Mouse (Mus musculus): ENCODE results near the gene Frat2. TPM values are rescaled to one million over a fixed set of nuclear protein-coding genes. Genes with fewer than 3 reads are reported as not detected.
"Not testable (repeated sequence)": the region's sequence is repeated elsewhere in the genome, so short reads cannot be mapped to it uniquely, and the experiment has no call there.

The Frat2 gene
- polyA plus RNA-seq, 1 experiment from 2014 or later = 2.8 TPM

DNA sequence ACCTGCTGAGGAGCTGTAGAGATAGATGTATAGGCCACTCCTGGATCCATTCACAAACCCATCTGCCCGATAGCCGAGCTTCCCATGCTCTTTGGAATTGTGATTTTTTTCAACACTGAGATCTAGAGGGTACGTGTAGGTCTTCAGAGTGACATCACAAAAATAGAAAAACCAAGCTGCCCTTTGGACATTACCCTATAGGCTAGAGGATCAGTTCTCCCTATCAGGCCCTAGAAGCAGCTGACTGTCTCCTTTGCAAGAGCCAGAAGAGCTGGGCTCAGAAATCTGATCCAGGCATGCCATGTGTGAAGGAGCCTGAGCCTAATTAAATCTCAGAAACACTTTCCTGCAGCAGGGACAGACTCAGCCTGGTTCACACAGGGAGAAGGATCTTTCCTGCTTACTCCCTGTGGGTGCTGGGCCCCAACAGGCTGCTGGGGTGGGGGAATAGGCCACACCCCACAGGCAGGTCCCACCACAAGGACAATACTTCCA lies 9.9 kb upstream of the Frat2 start:
- peak; percentile 24; the same call in 1 of the 2 replicates for ATAC-seq (ENCODE audit: low FRiP score, low read depth)
- peaks cover 17% of the 10 kb centered on the region for H3K36me3 ChIP-seq
- H3K27me3 ChIP-seq = no peaks in the 10 kb centered on the region
- no peak overlapping the region for H3K4me2 ChIP-seq (replicated peaks)
- peaks cover 6% of the 10 kb centered on the region for H3K4me1 ChIP-seq
- no peak overlapping the region for H3K4me3 ChIP-seq
- no peak overlapping the region; the same call in 1 of the 2 replicates for H3K27ac ChIP-seq
- H3K9ac ChIP-seq = no peak overlapping the region
- H3K9me3 ChIP-seq = no peaks in the 10 kb centered on the region
- 70% methylated on average over 3 of the region's 3 CpGs for WGBS

DNA sequence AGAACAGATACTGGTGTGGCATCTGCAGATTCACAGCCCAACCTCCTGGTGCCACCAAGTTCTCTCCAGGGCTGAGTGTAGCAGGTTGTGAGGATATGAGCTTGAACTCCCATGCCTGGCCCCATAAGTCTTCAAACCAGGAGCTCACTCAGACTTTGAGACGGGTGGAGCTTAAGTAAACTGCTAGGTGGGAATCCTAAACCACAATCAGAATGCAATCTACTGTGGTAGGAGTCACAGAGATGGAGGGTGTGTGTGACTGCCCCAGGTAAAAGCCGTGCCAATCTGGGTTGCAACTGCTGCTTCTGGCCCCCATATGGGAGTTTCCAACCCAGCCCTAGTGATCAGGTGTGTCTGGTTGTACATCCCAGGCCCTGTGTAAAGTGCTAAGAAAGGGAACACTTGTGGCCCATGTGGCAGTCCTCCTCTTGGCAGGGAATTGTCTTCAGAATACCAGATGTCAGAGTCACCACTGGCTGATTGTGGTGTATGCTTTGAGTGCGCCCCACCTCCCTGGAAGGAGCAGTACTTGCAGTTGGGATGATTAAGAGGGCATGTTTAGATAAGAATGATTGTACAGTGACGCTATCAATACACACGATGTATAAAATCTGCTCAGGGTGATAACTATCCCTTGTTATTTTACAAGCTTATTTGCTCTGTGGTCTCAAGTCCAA lies 9.3 kb upstream of the Frat2 start:
- ATAC-seq (ENCODE audit: low FRiP score, low read depth) = no peak
- H3K4me3 ChIP-seq = no peak overlapping the region
- H3K27ac ChIP-seq = no peak overlapping the region
- no peaks in the 10 kb centered on the region for H3K27me3 ChIP-seq
- no peak overlapping the region for H3K9ac ChIP-seq
- H3K4me2 ChIP-seq (replicated peaks) = no peak overlapping the region
- WGBS = 76% methylated on average over 5 of the region's 5 CpGs
- H3K36me3 ChIP-seq = peaks cover 10% of the 10 kb centered on the region
- H3K4me1 ChIP-seq = peaks cover 6% of the 10 kb centered on the region
- no peaks in the 10 kb centered on the region for H3K9me3 ChIP-seq

DNA sequence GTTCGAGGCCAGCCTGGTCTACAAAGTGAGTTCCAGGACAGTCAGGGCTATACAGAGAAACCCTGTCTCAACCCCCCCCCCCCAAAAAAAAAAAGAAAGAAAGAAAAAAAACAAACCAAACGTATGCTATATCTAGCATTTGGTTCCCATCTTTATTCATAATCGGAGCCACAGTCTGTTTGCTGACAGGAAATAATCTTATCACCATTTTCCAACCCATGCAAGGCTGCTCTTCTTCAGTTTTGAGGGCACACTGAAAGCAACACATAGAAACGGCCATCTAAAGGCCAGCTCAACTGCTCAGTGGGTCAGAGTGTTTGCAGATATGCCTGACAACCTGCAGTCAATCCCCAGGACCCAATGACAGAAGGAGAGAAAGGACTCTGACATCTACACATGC lies 4.5 kb upstream of the Frat2 start:
- H3K4me1 ChIP-seq = peaks cover 20% of the 10 kb centered on the region
- no peak for ATAC-seq (ENCODE audit: low FRiP score, low read depth)

DNA sequence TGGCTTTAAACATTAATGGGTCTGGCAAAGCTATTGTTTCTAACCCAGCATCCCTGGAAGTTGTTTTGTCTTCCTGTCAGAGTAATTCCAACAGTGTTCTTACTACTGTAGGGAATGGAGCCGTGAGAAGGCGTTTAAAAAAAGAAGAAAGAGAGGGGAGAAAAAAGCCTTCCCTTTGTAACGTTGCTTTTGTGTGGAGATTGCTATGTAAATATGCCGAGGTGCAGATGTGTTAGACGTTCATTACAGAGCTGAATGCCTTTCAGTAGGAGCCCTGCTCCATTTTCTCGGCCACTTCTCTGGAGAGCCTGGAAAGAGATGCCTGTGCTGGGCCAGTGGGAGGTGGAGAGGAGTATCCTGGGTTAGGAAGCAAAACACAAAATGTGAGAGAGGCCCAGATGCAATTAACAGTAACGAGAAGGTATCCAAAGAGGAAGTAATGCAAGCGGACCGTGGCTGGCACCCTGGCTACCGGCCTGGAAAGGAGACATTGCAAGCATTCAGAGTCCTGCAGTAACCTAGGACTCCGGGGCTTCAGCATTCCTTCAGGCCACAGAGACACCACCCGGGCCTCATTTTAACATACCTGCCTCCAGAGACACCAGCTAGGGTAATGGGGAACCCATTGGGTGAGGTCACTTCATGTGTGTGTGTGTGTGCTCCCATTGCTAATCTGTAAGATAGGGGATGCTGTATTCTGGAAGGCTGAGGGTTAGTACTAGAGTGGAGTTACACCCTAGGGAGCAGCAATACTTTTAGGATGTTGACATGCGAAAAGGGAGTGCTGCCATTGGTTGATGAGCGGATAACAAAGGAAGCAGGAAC lies 3.0 kb upstream of the Frat2 start:
- Histone ChIP-seq H3K27ac (peak overlapping the region; percentile 56; the same call in 1 of the 2 replicates), H3K4me1 (peaks cover 30% of the 10 kb centered on the region), H3K36me3 (no peaks in the 10 kb centered on the region), H3K9ac (no peak overlapping the region), H3K9me3 (no peaks in the 10 kb centered on the region), H3K4me3 (no peak overlapping the region), H3K4me2 (replicated peaks) (peak overlapping the region; percentile 27), H3K27me3 (peaks cover 12% of the 10 kb centered on the region)
- WGBS = 22% methylated on average over 14 of the region's 14 CpGs
- no peak for ATAC-seq (ENCODE audit: low FRiP score, low read depth)

More for the DNA sequence above, 4.5 kb upstream of the Frat2 start:
- H3K27me3 ChIP-seq = no peaks in the 10 kb centered on the region
- no peaks in the 10 kb centered on the region for H3K9me3 ChIP-seq
- no peaks in the 10 kb centered on the region for H3K36me3 ChIP-seq
- H3K4me2 ChIP-seq (replicated peaks) = no peak overlapping the region
- no peak overlapping the region for H3K4me3 ChIP-seq
- H3K9ac ChIP-seq = no peak overlapping the region
- no peak overlapping the region for H3K27ac ChIP-seq
- WGBS = 85% methylated on average over 4 of the region's 4 CpGs

DNA sequence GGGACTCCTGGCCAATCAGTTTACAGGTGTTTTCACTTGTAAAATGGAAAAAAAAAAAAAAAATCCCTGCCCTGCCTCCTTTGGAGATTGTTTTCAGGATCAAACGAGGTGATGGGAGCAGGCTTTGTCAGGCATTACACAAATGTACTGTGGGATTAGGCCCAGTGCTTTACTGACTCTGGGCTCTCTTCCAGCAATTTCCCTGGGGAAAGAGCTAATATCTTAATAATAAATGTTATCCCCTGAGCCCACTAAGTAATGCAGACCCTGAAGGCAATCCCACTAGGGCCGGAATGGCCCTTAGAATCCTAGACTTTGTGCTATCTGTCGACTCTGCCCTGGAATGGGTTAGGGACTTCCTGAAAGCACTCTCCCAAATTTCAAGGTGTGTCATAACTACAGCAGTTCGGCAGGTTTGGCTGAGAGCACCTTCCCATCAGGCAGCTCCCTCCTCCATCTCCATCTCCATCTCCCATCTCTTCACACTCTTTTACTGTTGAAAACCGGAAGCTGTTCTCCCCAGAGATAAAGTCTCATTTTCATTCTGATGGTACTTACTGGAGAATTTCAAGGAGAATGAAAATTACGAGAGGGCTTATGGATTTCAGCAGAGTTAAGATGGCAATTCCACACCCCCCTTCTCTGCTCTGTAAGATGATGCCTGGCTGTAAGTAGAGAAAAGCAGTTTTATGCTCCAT lies 2.2 kb upstream of the Frat2 start:
- peak overlapping the region; percentile 27 for H3K4me2 ChIP-seq (replicated peaks)
- no peak overlapping the region for H3K9ac ChIP-seq
- H3K4me1 ChIP-seq = peaks cover 30% of the 10 kb centered on the region
- no peak for ATAC-seq (ENCODE audit: low FRiP score, low read depth)
- no peaks in the 10 kb centered on the region for H3K36me3 ChIP-seq
- H3K27ac ChIP-seq = peak overlapping the region; percentile 56; the same call in 1 of the 2 replicates
- 15% methylated on average over 6 of the region's 6 CpGs for WGBS
- H3K27me3 ChIP-seq = peaks cover 20% of the 10 kb centered on the region
- H3K4me3 ChIP-seq = no peak overlapping the region
- no peaks in the 10 kb centered on the region for H3K9me3 ChIP-seq

DNA sequence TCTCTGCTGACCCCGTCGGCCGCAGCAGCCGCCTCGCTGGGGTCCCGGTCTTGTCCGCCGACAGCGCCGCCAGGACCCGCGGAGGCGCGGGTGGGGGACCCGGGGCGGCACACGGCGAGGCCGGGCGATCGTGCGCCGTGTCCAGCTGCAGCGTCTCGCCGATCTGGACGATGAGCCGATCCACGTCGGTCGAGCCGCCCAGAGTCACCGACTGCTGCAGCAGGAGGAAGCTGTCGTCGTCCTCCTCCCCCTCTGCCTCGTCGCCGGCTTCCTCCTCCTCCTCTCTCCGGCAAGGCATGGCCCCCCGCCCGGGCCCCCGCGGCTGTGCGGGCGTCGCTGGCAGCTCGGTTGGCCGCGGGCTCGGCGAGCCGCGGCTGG lies 329 bp downstream of the Frat2 start:
- peak overlapping the region; percentile 99 for H3K4me2 ChIP-seq (replicated peaks)
- ATAC-seq (ENCODE audit: low FRiP score, low read depth) = not testable (repeated sequence)

DNA sequence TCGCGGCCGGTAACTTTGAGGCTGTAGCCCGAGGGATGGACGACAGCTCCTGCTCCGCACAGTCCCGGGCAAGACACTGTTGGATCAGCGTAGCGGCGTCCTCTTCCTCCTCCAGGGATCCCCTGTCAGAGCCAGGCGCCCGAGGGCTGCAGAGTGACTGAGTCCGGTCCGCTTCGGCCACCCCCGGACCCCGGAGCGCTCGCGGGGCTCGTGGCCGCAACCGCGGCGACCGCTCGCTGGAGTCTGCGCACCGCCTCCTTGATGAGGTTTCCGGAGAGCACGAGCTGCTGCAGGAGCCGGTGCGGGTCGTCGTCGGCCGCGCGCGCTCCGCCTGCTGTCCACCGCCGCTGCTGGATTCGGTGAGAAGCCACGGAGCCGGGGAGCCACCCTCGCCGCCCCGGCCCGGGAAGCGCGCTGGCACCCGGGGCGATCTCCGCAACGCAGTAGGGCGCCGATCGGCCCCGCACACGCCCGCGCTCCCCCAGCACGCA lies 796 bp downstream of the Frat2 start:
- peak overlapping the region; percentile 48; the same call in 1 of the 2 replicates for H3K27ac ChIP-seq
- ATAC-seq (ENCODE audit: low FRiP score, low read depth) = no peak
- under 1% methylated on average over 63 of the region's 64 CpGs for WGBS

More for the DNA sequence above, 329 bp downstream of the Frat2 start:
- H3K4me1 ChIP-seq = peaks cover 30% of the 10 kb centered on the region
- WGBS = under 1% methylated on average over 53 of the region's 53 CpGs
- H3K4me3 ChIP-seq = peak overlapping the region; percentile 79
- H3K9me3 ChIP-seq, H3K36me3 ChIP-seq: not testable (repeated sequence)
- H3K27ac ChIP-seq = peak overlapping the region; percentile 48; the same call in 1 of the 2 replicates
- peak overlapping the region; percentile 76 for H3K9ac ChIP-seq
- peaks cover 23% of the 10 kb centered on the region for H3K27me3 ChIP-seq

DNA sequence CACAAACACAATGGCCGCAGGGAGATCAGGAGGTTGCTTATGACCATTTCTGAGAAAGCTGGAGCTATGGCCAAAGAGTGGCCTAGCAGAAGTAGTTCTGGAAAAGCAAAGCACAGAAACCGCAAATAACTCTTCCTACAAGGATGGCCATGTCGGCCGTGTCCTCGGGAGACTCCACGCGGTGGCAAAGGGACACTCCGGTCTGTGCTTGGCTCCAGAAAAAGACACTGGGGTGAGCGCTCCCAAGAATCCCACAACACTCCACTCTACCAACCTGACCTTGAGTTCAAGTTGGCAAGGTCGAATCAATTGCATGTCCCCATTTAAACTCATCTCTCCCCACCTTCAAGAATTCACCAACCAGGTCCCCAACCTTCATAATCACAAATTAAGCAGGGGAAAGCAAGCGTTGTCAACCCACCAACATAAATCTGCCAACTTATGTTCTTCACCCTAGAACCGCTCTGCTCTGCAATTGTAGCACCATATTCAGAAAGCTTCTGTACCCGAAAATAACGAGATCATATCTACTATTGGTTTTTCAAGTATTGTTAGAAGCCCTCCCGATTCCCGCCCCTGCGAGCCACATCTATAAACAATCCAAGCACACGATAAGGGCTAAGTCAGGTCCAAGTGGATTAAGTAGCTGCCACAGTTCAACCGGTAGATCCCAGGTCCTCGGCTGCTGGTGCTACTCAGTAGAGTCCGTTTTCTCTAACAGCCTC lies 1.4 kb downstream of the Frat2 start:
- H3K27me3 ChIP-seq = peaks cover 23% of the 10 kb centered on the region
- H3K27ac ChIP-seq = no peak overlapping the region
- peaks cover 30% of the 10 kb centered on the region for H3K4me1 ChIP-seq
- no peaks in the 10 kb centered on the region for H3K36me3 ChIP-seq
- ATAC-seq (ENCODE audit: low FRiP score, low read depth) = no peak
- 18% methylated on average over 21 of the region's 21 CpGs for WGBS
- H3K4me3 ChIP-seq = peak overlapping the region; percentile 79
- peak overlapping the region; percentile 99 for H3K4me2 ChIP-seq (replicated peaks)
- H3K9ac ChIP-seq = peak overlapping the region; percentile 76
- H3K9me3 ChIP-seq = no peaks in the 10 kb centered on the region

More for the DNA sequence above, 796 bp downstream of the Frat2 start:
- peaks cover 23% of the 10 kb centered on the region for H3K27me3 ChIP-seq
- H3K9me3 ChIP-seq = no peaks in the 10 kb centered on the region
- H3K4me2 ChIP-seq (replicated peaks) = peak overlapping the region; percentile 99
- H3K36me3 ChIP-seq = no peaks in the 10 kb centered on the region
- H3K4me1 ChIP-seq = peaks cover 30% of the 10 kb centered on the region
- H3K4me3 ChIP-seq = peak overlapping the region; percentile 79
- H3K9ac ChIP-seq = peak overlapping the region; percentile 76

DNA sequence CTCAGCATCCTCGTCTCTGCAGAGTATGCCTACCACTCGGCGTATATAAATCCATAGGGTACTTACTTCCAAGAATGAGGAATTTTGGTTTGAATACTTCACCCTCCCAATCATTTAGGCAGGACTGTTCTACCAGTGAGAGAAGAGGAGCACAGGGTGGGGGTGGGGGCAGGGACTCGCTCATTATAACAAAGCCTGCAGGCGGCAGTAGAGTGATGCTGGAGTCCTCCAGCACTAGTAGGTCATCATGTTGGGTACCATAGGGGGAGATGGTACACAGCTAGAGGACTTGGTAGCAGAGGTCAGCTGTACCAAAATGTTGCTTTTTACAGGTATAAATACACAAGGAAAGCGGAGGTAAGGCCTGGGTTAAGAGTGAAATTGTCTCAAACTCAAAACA lies 3.6 kb downstream of the Frat2 start:
- Histone ChIP-seq H3K4me1 (peaks cover 11% of the 10 kb centered on the region), H3K9me3 (no peaks in the 10 kb centered on the region), H3K9ac (no peak overlapping the region), H3K4me2 (replicated peaks) (no peak overlapping the region), H3K27me3 (peaks cover 27% of the 10 kb centered on the region), H3K27ac (no peak overlapping the region), H3K4me3 (no peak overlapping the region), H3K36me3 (no peaks in the 10 kb centered on the region)
- ATAC-seq (ENCODE audit: low FRiP score, low read depth) = no peak
- WGBS = 85% methylated on average over 6 of the region's 6 CpGs

DNA sequence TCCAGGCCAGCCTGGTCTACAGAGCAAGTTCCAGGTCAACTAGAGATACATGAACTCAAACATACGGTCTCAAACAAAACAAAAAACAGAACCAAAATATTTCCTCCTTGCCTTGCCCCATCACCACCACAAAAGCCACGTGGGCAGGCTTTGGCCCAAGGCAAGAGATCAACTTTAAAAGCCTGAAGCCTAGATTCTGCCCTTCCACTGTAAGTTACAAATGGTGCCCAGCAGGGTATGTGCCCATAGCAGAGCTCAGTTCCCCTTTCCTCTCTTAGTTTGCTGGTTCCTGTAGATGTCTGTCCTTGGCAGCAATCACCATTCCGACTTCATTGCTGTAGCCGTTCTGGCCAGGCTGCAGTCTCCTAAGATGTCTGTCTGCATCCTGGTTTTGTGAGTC lies 5.2 kb downstream of the Frat2 start:
- Histone ChIP-seq H3K9ac (no peak overlapping the region), H3K4me2 (replicated peaks) (no peak overlapping the region), H3K4me1 (peaks cover 11% of the 10 kb centered on the region), H3K9me3 (no peaks in the 10 kb centered on the region), H3K4me3 (no peak overlapping the region), H3K36me3 (no peaks in the 10 kb centered on the region), H3K27me3 (peaks cover 41% of the 10 kb centered on the region), H3K27ac (no peak overlapping the region)
- ATAC-seq (ENCODE audit: low FRiP score, low read depth) = no peak
- 79% methylated on average over 4 of the region's 4 CpGs for WGBS

DNA sequence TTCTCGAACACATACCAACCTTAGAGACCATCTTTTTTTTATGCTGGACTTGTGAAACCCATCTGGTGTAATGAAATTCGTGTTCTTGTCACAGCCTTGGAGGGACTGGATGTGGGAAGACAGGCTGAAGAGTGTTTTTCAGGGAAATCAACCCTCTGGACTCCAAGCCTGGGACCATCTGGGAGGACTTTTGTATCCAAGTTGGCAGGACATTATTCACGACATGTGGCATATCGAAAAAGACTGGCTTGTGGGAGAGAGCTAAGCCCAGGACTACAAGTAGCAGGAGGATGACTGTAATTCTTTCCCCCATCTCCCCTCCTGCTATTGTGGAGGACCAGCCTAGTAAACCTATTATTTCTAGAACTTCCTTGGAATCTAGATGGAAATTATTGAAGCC lies 5.7 kb downstream of the Frat2 start:
- Histone ChIP-seq H3K4me3 (no peak overlapping the region), H3K9me3 (no peaks in the 10 kb centered on the region), H3K36me3 (no peaks in the 10 kb centered on the region), H3K4me2 (replicated peaks) (no peak overlapping the region), H3K27me3 (peaks cover 43% of the 10 kb centered on the region), H3K4me1 (peaks cover 11% of the 10 kb centered on the region), H3K9ac (no peak overlapping the region), H3K27ac (no peak overlapping the region)
- 77% methylated on average over 4 of the region's 4 CpGs for WGBS
- no peak for ATAC-seq (ENCODE audit: low FRiP score, low read depth)

Measured in limb, embryonic 13.5 days (tissue).